Mouse (Mus musculus) limb, embryonic 11.5 days (tissue): ENCODE results near the gene Lmo1. TPM values are rescaled to one million over a fixed set of nuclear protein-coding genes. Genes with fewer than 3 reads are reported as not detected.

Source experiments
- ATAC-seq: fragments of 200-750 bp; cut with Nextera tagmentation; 2 replicates; pipeline ENCODE4 v1.8.0; 2017; ENCODE audit warnings: low read depth; ENCODE audit not compliant: insufficient number of reproducible peaks, low FRiP score, low TSS enrichment
- DNase-seq: peaks from one replicate; pipeline ENCODE4 v3.0.0-alpha.2; 2015; ENCODE audit warnings: low spot score
- H3K27ac ChIP-seq: fragments of 300-500 bp; sonication (generic); replicated peaks from 2 replicates; pipeline ENCODE4 v1.5.1; 2014; ENCODE audit warnings: low read depth, mild to moderate bottlenecking, low read length
- H3K27me3 ChIP-seq: fragments of 300-500 bp; sonication (generic); 2 replicates; pipeline ENCODE4 v1.6.1; 2014; ENCODE audit warnings: mild to moderate bottlenecking, low read length, mixed read lengths; ENCODE audit not compliant: control insufficient read depth, insufficient read depth
- H3K36me3 ChIP-seq: fragments of 300-500 bp; sonication (generic); 2 replicates; pipeline ENCODE4 v1.6.1; 2014; ENCODE audit warnings: mild to moderate bottlenecking, low read length, moderate library complexity, mixed read lengths; ENCODE audit not compliant: control insufficient read depth, insufficient read depth
- H3K4me1 ChIP-seq: fragments of 300-500 bp; sonication (generic); 2 replicates; pipeline ENCODE4 v1.6.1; 2014; ENCODE audit warnings: low read length, mixed read lengths; ENCODE audit not compliant: control insufficient read depth, insufficient read depth
- H3K4me2 ChIP-seq: fragments of 300-500 bp; sonication (generic); 2 replicates; pipeline ENCODE4 v1.6.1; 2014; ENCODE audit warnings: low read depth, mild to moderate bottlenecking, moderate library complexity; ENCODE audit not compliant: severe bottlenecking
- H3K4me3 ChIP-seq: fragments of 300-500 bp; sonication (generic); 2 replicates; pipeline ENCODE4 v1.5.1; 2014; ENCODE audit warnings: low read depth, low read length
- H3K9ac ChIP-seq: fragments of 300-500 bp; sonication (generic); 2 replicates; pipeline ENCODE4 v1.6.1; 2014; ENCODE audit warnings: mild to moderate bottlenecking, low read length
- H3K9me3 ChIP-seq: fragments of 300-500 bp; sonication (generic); 2 replicates; pipeline ENCODE4 v1.6.1; 2016; ENCODE audit warnings: low read length; ENCODE audit not compliant: control insufficient read depth
- WGBS: fragments of 180-500 bp; shearing (Covaris S2); extraction: QIAGEN DNeasy Blood & Tissue Kit; methylation state at CpG from one replicate; pipeline ENCODE4 v1.1.7; 2014; 5-methylcytosine and 5-hydroxymethylcytosine counted together
- polyA plus RNA-seq: library from polyadenylated mRNA; unstranded; fragments of >200 nt; fragmentation: Nextera tagmentation; extraction: Ambion mirVana; gene quantifications from 2 replicates; pipeline ENCODE4 v1.2.1, GENCODE M21; 2014

Lmo1 gene
- polyA plus RNA-seq, 1 experiment from 2014 or later = 34.8 TPM

GRCm38 (mm10) chr7:109169505-109170440 is 5.2 kb downstream of the Lmo1 start:
- H3K27ac ChIP-seq = peak overlapping the region; percentile 68; the same call in 1 of the 2 replicates
- peak overlapping the region; percentile 81 for H3K9ac ChIP-seq
- WGBS = under 1% methylated on average over 57 of the region's 72 CpGs
- ATAC-seq = peak; percentile 35
- peak overlapping the region; percentile 61 for H3K4me3 ChIP-seq
- H3K9me3 ChIP-seq = no peaks in the 10 kb centered on the region
- DNase-seq = peak; percentile 84
- H3K4me1 ChIP-seq = peaks cover 12% of the 10 kb centered on the region
- H3K27me3 ChIP-seq = peaks cover 3% of the 10 kb centered on the region; the same call in 1 of the 2 replicates
- peak overlapping the region; percentile 97 for H3K4me2 ChIP-seq
- no peaks in the 10 kb centered on the region for H3K36me3 ChIP-seq

- DNase-seq (no peak), ATAC-seq (no peak)
- Histone ChIP-seq H3K4me1 (peaks cover 9% of the 10 kb centered on the region), H3K9me3 (no peaks in the 10 kb centered on the region), H3K27ac (no peak overlapping the region), H3K36me3 (no peaks in the 10 kb centered on the region), H3K27me3 (peaks cover 3% of the 10 kb centered on the region; the same call in 1 of the 2 replicates), H3K4me3 (no peak overlapping the region), H3K4me2 (no peak overlapping the region), H3K9ac (no peak overlapping the region)
- WGBS = 93% methylated on average over 7 of the region's 7 CpGs
Observed at GRCm38 (mm10) chr7:109168716-109169115, 6.3 kb downstream of the Lmo1 start.

- H3K27ac ChIP-seq = no peak overlapping the region
- no peaks in the 10 kb centered on the region for H3K9me3 ChIP-seq
- no peak overlapping the region for H3K4me3 ChIP-seq
- DNase-seq (no peak), ATAC-seq (no peak)
- no peak overlapping the region for H3K4me2 ChIP-seq
- H3K9ac ChIP-seq = no peak overlapping the region
- H3K36me3 ChIP-seq = no peaks in the 10 kb centered on the region
- 74% methylated on average over 17 of the region's 17 CpGs for WGBS
- 0 out of 2 replicates have a peak, but pooled peaks cover 2% of the 10 kb centered on the region for H3K4me1 ChIP-seq
- peaks cover 3% of the 10 kb centered on the region; the same call in 1 of the 2 replicates for H3K27me3 ChIP-seq
Observed at GRCm38 (mm10) chr7:109165931-109166585, 8.9 kb downstream of the Lmo1 start.

- Histone ChIP-seq H3K27me3 (no peaks in the 10 kb centered on the region), H3K4me2 (no peak overlapping the region), H3K4me1 (peaks cover 24% of the 10 kb centered on the region), H3K9me3 (no peaks in the 10 kb centered on the region), H3K27ac (no peak overlapping the region), H3K36me3 (no peaks in the 10 kb centered on the region), H3K9ac (no peak overlapping the region), H3K4me3 (no peak overlapping the region)
- 70% methylated on average over 11 of the region's 11 CpGs for WGBS
- ATAC-seq (no peak), DNase-seq (no peak)
Observed at GRCm38 (mm10) chr7:109154331-109154730, 20.7 kb downstream of the Lmo1 start.

DNA sequence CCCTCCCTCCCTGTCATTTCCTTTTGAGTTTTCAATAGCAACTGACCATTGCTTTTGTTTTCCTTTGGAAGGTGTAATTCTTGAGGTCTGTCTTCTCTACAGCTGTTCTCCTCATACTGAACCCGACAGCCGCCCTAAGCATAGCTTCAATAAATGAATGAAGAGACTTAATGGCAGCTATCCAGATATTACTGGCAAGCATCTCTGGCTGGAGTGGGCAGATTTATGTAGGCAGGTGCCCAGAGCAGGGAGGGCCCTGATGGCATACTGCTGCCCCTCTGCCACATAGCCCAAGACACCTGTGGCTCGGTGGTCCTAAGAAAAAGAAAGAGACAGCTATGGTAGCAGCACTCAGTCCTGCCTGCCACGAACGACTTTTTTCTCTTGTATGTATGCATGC is 21.5 kb downstream of the Lmo1 start:
- no peaks in the 10 kb centered on the region for H3K9me3 ChIP-seq
- no peaks in the 10 kb centered on the region for H3K36me3 ChIP-seq
- DNase-seq (no peak), ATAC-seq (no peak)
- 91% methylated on average over 5 of the region's 5 CpGs for WGBS
- H3K4me2 ChIP-seq = no peak overlapping the region
- no peak overlapping the region for H3K27ac ChIP-seq
- no peaks in the 10 kb centered on the region for H3K27me3 ChIP-seq
- no peak overlapping the region for H3K9ac ChIP-seq
- no peak overlapping the region for H3K4me3 ChIP-seq
- peaks cover 24% of the 10 kb centered on the region for H3K4me1 ChIP-seq

DNA sequence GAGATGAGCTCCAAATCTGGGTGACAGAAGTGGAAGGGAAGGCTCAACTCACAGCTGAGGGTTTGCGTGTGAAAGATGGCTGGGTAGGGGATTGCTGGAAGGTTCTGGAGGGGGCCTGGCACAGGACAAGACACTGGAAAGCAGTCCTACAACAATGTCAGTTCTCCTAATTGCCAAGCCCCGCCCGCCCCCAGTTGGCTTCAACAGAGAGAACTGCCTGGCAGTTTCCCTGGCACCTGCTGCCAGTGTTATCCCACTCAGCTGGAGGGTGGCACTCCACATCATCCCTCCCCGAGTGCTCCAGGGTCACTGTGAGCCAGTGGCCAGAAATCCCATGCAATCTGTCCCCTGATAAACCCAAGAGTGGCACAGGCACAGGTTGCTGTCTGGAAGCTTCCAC is 23.9 kb downstream of the Lmo1 start:
- no peak overlapping the region for H3K9ac ChIP-seq
- no peak overlapping the region for H3K4me2 ChIP-seq
- H3K4me1 ChIP-seq = peaks cover 21% of the 10 kb centered on the region
- ATAC-seq (no peak), DNase-seq (no peak)
- H3K27me3 ChIP-seq = no peaks in the 10 kb centered on the region
- no peaks in the 10 kb centered on the region for H3K36me3 ChIP-seq
- no peak overlapping the region for H3K27ac ChIP-seq
- 93% methylated on average over 4 of the region's 4 CpGs for WGBS
- no peaks in the 10 kb centered on the region for H3K9me3 ChIP-seq
- no peak overlapping the region for H3K4me3 ChIP-seq

DNA sequence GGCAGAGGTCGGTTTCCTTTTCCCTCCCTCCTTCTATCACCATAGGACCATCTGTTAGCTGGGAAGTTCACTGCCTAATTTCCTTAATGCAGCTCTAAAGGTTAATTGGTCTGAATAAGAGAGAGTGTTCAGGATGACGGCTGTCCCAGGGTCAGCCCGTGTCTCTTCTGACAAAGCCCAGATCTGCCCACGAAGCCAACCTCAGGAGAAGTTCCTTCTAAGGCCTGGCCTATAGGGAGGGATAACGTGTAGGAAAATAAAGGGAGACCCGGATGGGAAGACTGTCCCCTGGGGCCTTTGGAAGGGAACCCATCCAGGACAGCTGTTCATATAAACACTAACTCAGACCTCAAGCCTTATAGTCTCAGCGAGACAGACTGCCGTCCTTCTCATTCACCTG is 29.8 kb downstream of the Lmo1 start:
- ATAC-seq = no peak
- H3K9ac ChIP-seq = no peak overlapping the region
- H3K27ac ChIP-seq = no peak overlapping the region
- no peaks in the 10 kb centered on the region for H3K9me3 ChIP-seq
- no peaks in the 10 kb centered on the region for H3K27me3 ChIP-seq
- no peak overlapping the region for H3K4me3 ChIP-seq
- DNase-seq = no peak
- no peaks in the 10 kb centered on the region for H3K36me3 ChIP-seq
- H3K4me1 ChIP-seq = peaks cover 8% of the 10 kb centered on the region
- H3K4me2 ChIP-seq = no peak overlapping the region
- WGBS = 26% methylated on average over 8 of the region's 8 CpGs

DNA sequence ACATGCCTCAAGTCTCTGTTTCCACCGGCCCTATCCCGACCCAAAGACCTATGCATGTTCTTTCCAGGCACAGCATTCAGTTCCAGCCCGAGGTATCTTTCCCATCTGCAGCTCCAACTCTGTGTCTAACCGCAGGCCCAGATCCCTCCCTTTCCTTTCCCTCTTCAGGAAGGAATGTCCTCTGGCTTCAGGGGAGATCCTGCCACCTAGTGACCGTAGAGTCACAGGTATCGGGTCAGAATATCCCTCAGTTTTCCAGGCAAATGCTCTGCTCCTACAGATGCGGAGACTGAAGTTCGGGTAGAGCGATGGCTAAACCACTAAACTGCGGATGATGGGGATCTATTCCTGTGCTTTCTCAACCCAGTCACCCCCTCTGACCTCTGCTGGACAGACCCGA is 30.3 kb downstream of the Lmo1 start:
- DNase-seq (no peak), ATAC-seq (no peak)
- Histone ChIP-seq H3K27me3 (no peaks in the 10 kb centered on the region), H3K4me3 (no peak overlapping the region), H3K27ac (no peak overlapping the region), H3K4me1 (peaks cover 8% of the 10 kb centered on the region), H3K9me3 (no peaks in the 10 kb centered on the region), H3K9ac (no peak overlapping the region), H3K4me2 (no peak overlapping the region), H3K36me3 (no peaks in the 10 kb centered on the region)
- 56% methylated on average over 11 of the region's 11 CpGs for WGBS
